Mouse (Mus musculus): ENCODE results near the gene Uimc1. TPM values are rescaled to one million over a fixed set of nuclear protein-coding genes. Genes with fewer than 3 reads are reported as not detected.

Uimc1 gene
- polyA plus RNA-seq, 1 experiment from 2014 or later = 29.9 TPM

DNA sequence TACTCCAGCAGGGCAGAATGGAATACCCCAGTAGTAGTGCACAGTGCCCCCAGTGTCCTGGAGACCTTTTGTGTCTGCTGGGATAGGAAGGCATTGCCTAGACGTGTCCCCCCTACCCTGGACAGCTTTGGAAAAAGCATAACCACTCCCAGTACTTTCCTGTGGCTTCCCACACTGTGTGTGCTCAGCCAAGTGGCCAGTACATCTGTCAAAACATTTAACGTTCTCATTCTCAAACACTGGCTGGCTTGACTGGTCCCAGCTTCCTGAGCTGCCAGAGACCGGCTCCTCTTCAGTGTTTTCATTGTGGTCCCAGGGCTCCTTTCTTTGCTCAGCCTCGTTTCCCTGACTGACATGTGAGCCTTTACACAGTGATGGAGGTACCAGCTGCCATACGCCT, 24.5 kb downstream of the Uimc1 start:
- no peak overlapping the region for H3K4me3 ChIP-seq (ENCODE audit: low read depth, low read length)
- H3K9me3 ChIP-seq (ENCODE audit: control insufficient read depth, low read length) = no peaks in the 10 kb centered on the region
- no peaks in the 10 kb centered on the region for H3K27me3 ChIP-seq (ENCODE audit: control insufficient read depth, insufficient read depth, low read length)
- 50% methylated on average over 5 of the region's 5 CpGs for WGBS
- no peak overlapping the region for H3K9ac ChIP-seq (ENCODE audit: low read length)
- ATAC-seq (ENCODE audit: insufficient read depth, low FRiP score, low TSS enrichment) = no peak
- no peak overlapping the region for H3K27ac ChIP-seq (ENCODE audit: low read depth, low read length)
- H3K4me1 ChIP-seq (ENCODE audit: control insufficient read depth, insufficient read depth, low read length) = no peaks in the 10 kb centered on the region
- DNase-seq (ENCODE audit: low spot score) = peak; percentile 24
- no peaks in the 10 kb centered on the region for H3K36me3 ChIP-seq (ENCODE audit: control insufficient read depth, insufficient read depth, low read length)
- no peak overlapping the region for H3K4me2 ChIP-seq (ENCODE audit: low read depth)

DNA sequence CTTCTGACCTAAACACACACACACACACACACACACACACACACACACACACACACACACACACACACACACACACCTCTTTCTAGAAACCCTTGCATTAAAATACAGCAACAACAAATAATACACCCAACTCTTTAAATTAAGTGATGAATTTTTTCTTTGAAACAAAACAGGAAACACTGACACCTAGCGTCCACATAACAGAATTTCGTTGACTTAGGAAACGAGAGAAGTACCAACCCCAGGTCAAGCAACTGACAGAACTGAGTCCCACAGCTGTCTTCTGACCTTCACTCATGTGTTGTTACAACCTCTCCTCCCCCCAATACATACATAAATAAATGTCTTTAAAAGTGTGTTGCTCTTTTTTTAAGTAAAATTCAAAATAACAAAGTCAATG, 28.8 kb downstream of the Uimc1 start:
- Histone ChIP-seq H3K4me1 (ENCODE audit: control insufficient read depth, insufficient read depth, low read length) (no peaks in the 10 kb centered on the region), H3K9me3 (ENCODE audit: control insufficient read depth, low read length) (no peaks in the 10 kb centered on the region), H3K27me3 (ENCODE audit: control insufficient read depth, insufficient read depth, low read length) (no peaks in the 10 kb centered on the region), H3K4me3 (ENCODE audit: low read depth, low read length) (no peak overlapping the region), H3K36me3 (ENCODE audit: control insufficient read depth, insufficient read depth, low read length) (no peaks in the 10 kb centered on the region), H3K4me2 (ENCODE audit: low read depth) (no peak overlapping the region), H3K27ac (ENCODE audit: low read depth, low read length) (no peak overlapping the region), H3K9ac (ENCODE audit: low read length) (no peak overlapping the region)
- DNase-seq (ENCODE audit: low spot score) = no peak
- WGBS = 1% methylated on average over 3 of the region's 3 CpGs
- ATAC-seq (ENCODE audit: insufficient read depth, low FRiP score, low TSS enrichment) = no peak

DNA sequence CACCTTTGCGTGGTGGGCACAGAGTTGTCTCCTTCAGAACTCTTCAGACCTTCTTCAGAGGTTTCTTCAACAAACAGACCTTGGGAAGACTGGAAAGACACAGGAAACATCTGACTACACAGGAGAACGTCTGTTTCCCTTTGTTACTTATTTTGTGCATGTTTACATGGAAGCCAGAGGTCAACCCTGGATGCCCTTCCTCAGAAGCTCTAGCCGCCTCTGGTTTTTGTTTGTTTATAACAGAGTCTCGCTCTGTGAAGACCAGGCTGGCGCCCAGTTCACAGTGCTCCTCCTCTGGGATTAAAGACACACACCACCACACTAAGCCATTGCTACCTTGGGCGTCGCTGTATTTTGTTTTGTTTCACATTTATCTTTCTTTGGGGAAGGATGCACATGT, 30.4 kb downstream of the Uimc1 start:
- no peaks in the 10 kb centered on the region for H3K27me3 ChIP-seq (ENCODE audit: control insufficient read depth, insufficient read depth, low read length)
- 58% methylated on average over 7 of the region's 7 CpGs for WGBS

DNA sequence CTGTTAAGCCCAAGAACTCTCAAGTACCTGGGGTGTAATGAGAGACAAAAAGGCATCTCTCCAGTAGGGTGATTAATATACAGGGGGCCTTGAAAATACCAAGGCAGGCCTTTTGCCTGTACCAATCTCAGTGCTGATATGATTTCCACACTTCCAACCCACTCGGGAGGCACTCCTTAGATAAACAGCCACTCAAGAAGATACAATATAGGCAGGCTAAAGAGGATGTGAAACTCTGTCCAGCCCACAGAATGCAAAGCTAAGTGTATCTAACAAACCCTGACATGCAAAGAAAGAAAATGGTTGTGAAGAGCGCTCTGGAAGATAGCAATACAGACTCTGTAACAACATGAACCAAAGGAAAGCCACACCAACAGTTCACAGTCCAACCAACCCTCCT, 36.8 kb downstream of the Uimc1 start:
- 91% methylated on average over 2 of the region's 2 CpGs for WGBS
- H3K4me1 ChIP-seq (ENCODE audit: control insufficient read depth, insufficient read depth, low read length) = no peaks in the 10 kb centered on the region
- H3K27me3 ChIP-seq (ENCODE audit: control insufficient read depth, insufficient read depth, low read length) = no peaks in the 10 kb centered on the region
- no peak overlapping the region for H3K4me3 ChIP-seq (ENCODE audit: low read depth, low read length)
- no peak overlapping the region for H3K27ac ChIP-seq (ENCODE audit: low read depth, low read length)
- no peaks in the 10 kb centered on the region for H3K36me3 ChIP-seq (ENCODE audit: control insufficient read depth, insufficient read depth, low read length)
- no peak overlapping the region for H3K9ac ChIP-seq (ENCODE audit: low read length)
- no peak overlapping the region for H3K4me2 ChIP-seq (ENCODE audit: low read depth)
- DNase-seq (ENCODE audit: low spot score) (no peak), ATAC-seq (ENCODE audit: insufficient read depth, low FRiP score, low TSS enrichment) (no peak)
- H3K9me3 ChIP-seq (ENCODE audit: control insufficient read depth, low read length) = no peaks in the 10 kb centered on the region

More for the DNA sequence above, 30.4 kb downstream of the Uimc1 start:
- H3K36me3 ChIP-seq (ENCODE audit: control insufficient read depth, insufficient read depth, low read length) = no peaks in the 10 kb centered on the region
- ATAC-seq (ENCODE audit: insufficient read depth, low FRiP score, low TSS enrichment) = no peak
- H3K9me3 ChIP-seq (ENCODE audit: control insufficient read depth, low read length) = no peaks in the 10 kb centered on the region
- no peak for DNase-seq (ENCODE audit: low spot score)
- H3K4me1 ChIP-seq (ENCODE audit: control insufficient read depth, insufficient read depth, low read length) = no peaks in the 10 kb centered on the region
- no peak overlapping the region for H3K27ac ChIP-seq (ENCODE audit: low read depth, low read length)
- H3K4me2 ChIP-seq (ENCODE audit: low read depth) = no peak overlapping the region
- no peak overlapping the region for H3K9ac ChIP-seq (ENCODE audit: low read length)
- H3K4me3 ChIP-seq (ENCODE audit: low read depth, low read length) = no peak overlapping the region

- Histone ChIP-seq H3K9ac (ENCODE audit: low read length) (no peak overlapping the region), H3K4me1 (ENCODE audit: control insufficient read depth, insufficient read depth, low read length) (no peaks in the 10 kb centered on the region), H3K9me3 (ENCODE audit: control insufficient read depth, low read length) (no peaks in the 10 kb centered on the region), H3K36me3 (ENCODE audit: control insufficient read depth, insufficient read depth, low read length) (no peaks in the 10 kb centered on the region), H3K27me3 (ENCODE audit: control insufficient read depth, insufficient read depth, low read length) (no peaks in the 10 kb centered on the region), H3K4me2 (ENCODE audit: low read depth) (no peak overlapping the region), H3K27ac (ENCODE audit: low read depth, low read length) (no peak overlapping the region), H3K4me3 (ENCODE audit: low read depth, low read length) (no peak overlapping the region)
- no peak for ATAC-seq (ENCODE audit: insufficient read depth, low FRiP score, low TSS enrichment)
- DNase-seq (ENCODE audit: low spot score) = no peak
- 86% methylated on average over 2 of the region's 2 CpGs for WGBS
These were observed 42.1 kb downstream of the Uimc1 start for GRCm38 (mm10) chr13:55058042-55058441.

DNA sequence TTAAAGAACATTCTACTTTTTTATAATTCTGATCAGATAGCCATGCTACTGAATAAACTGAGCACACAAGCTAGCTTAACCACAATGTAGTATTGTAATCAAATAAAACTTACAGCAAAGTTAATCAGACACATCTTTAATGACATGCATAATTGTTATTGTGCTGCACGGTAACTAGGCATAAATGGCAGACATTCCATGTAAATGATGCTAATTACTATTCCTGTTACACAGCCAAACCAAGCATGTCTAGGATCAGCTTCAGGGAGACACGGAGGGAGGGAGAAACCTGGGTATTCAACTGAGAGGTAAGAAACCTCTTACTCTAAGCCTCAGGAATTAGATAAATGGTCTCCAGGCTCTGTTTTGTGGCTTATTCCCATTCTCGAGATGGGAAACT, 52.4 kb downstream of the Uimc1 start:
- no peaks in the 10 kb centered on the region for H3K9me3 ChIP-seq (ENCODE audit: control insufficient read depth, low read length)
- H3K36me3 ChIP-seq (ENCODE audit: control insufficient read depth, insufficient read depth, low read length) = no peaks in the 10 kb centered on the region
- WGBS = 83% methylated on average over 3 of the region's 3 CpGs
- H3K27ac ChIP-seq (ENCODE audit: low read depth, low read length) = no peak overlapping the region
- H3K27me3 ChIP-seq (ENCODE audit: control insufficient read depth, insufficient read depth, low read length) = no peaks in the 10 kb centered on the region
- H3K9ac ChIP-seq (ENCODE audit: low read length) = no peak overlapping the region
- no peak overlapping the region for H3K4me3 ChIP-seq (ENCODE audit: low read depth, low read length)
- ATAC-seq (ENCODE audit: insufficient read depth, low FRiP score, low TSS enrichment) = no peak
- H3K4me1 ChIP-seq (ENCODE audit: control insufficient read depth, insufficient read depth, low read length) = no peaks in the 10 kb centered on the region
- DNase-seq (ENCODE audit: low spot score) = no peak
- no peak overlapping the region for H3K4me2 ChIP-seq (ENCODE audit: low read depth)

DNA sequence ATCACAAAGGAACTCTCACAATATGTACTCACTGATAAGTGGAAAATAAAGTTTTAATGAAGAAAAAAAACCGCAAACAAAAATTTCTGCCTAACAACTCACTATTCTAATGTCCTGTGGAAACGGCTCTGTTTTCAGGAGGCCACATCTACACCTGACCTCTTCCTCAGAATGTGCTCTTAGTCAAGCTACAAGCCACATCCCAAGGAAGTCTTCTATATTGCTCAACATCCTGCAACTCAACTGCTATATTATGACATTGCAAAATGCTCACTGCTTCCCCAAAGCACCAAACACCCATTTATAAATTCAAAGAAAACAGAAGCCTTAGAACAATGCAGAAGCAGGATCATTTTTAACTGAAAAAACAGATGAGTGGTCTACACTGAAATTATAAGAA, 60.1 kb downstream of the Uimc1 start:
- Histone ChIP-seq H3K4me2 (ENCODE audit: low read depth) (no peak overlapping the region), H3K9me3 (ENCODE audit: control insufficient read depth, low read length) (no peaks in the 10 kb centered on the region), H3K36me3 (ENCODE audit: control insufficient read depth, insufficient read depth, low read length) (no peaks in the 10 kb centered on the region), H3K27me3 (ENCODE audit: control insufficient read depth, insufficient read depth, low read length) (no peaks in the 10 kb centered on the region), H3K9ac (ENCODE audit: low read length) (no peak overlapping the region), H3K4me1 (ENCODE audit: control insufficient read depth, insufficient read depth, low read length) (no peaks in the 10 kb centered on the region), H3K27ac (ENCODE audit: low read depth, low read length) (no peak overlapping the region), H3K4me3 (ENCODE audit: low read depth, low read length) (no peak overlapping the region)
- ATAC-seq (ENCODE audit: insufficient read depth, low FRiP score, low TSS enrichment) (no peak), DNase-seq (ENCODE audit: low spot score) (no peak)
- WGBS = 94% methylated on average over 2 of the region's 2 CpGs

DNA sequence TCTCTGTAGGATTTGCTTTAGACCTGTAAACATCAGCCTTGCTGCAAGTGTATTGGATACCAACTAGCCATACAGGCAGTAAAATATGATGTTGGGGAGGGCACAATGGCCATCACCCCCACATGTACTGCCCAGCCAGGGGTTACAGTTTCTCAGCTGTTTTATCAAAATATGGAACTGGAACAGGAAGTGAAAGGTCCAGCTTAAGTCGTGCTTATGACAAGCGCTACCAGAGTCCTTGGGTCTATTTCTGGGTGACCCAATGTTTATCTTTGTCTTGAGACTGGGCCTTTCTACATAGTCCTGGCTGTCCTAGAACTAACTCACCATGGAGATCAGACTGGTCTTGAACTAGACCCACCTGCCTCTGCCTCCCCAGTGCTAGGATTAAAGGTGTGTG, 75.9 kb downstream of the Uimc1 start:
- no peak overlapping the region for H3K4me2 ChIP-seq (ENCODE audit: low read depth)
- WGBS = 88% methylated on average over 2 of the region's 2 CpGs
- no peak overlapping the region for H3K9ac ChIP-seq (ENCODE audit: low read length)
- H3K27ac ChIP-seq (ENCODE audit: low read depth, low read length) = no peak overlapping the region
- no peaks in the 10 kb centered on the region for H3K27me3 ChIP-seq (ENCODE audit: control insufficient read depth, insufficient read depth, low read length)
- DNase-seq (ENCODE audit: low spot score) (no peak), ATAC-seq (ENCODE audit: insufficient read depth, low FRiP score, low TSS enrichment) (no peak)
- H3K36me3 ChIP-seq (ENCODE audit: control insufficient read depth, insufficient read depth, low read length) = no peaks in the 10 kb centered on the region; the same call in 1 of the 2 replicates
- H3K4me1 ChIP-seq (ENCODE audit: control insufficient read depth, insufficient read depth, low read length) = 0 out of 2 replicates have a peak, but pooled peaks cover 4% of the 10 kb centered on the region
- no peaks in the 10 kb centered on the region for H3K9me3 ChIP-seq (ENCODE audit: control insufficient read depth, low read length)
- H3K4me3 ChIP-seq (ENCODE audit: low read depth, low read length) = no peak overlapping the region

- Histone ChIP-seq H3K27me3 (ENCODE audit: control insufficient read depth, insufficient read depth, low read length) (no peaks in the 10 kb centered on the region), H3K9me3 (ENCODE audit: control insufficient read depth, low read length) (no peaks in the 10 kb centered on the region), H3K9ac (ENCODE audit: low read length) (no peak overlapping the region), H3K4me2 (ENCODE audit: low read depth) (no peak overlapping the region), H3K4me3 (ENCODE audit: low read depth, low read length) (no peak overlapping the region), H3K27ac (ENCODE audit: low read depth, low read length) (no peak overlapping the region), H3K36me3 (ENCODE audit: control insufficient read depth, insufficient read depth, low read length) (no peaks in the 10 kb centered on the region), H3K4me1 (ENCODE audit: control insufficient read depth, insufficient read depth, low read length) (0 out of 2 replicates have a peak, but pooled peaks cover 4% of the 10 kb centered on the region)
- DNase-seq (ENCODE audit: low spot score) (no peak), ATAC-seq (ENCODE audit: insufficient read depth, low FRiP score, low TSS enrichment) (no peak)
- 80% methylated on average over 9 of the region's 9 CpGs for WGBS
These were observed 77.4 kb downstream of the Uimc1 start for GRCm38 (mm10) chr13:55022715-55023114.
